Mouse (Mus musculus) cerebellum, adult 2 months (tissue): Measurements from ENCODE around the gene Mybl2. TPM values are rescaled to one million over a fixed set of nuclear protein-coding genes. Genes with fewer than 3 reads are reported as not detected.

Source experiments
- DNase-seq, 2 experiments: peaks; one replicate each; pipeline ENCODE4 v3.0.0; 2021
- H3K27ac ChIP-seq: fragments of 200-500 bp; 2 replicates; pipeline ENCODE4 v1.5.1; 2012; ENCODE audit warnings: low read length, control low read depth, inconsistent platforms; ENCODE audit not compliant: insufficient read depth
- H3K27me3 ChIP-seq: fragments of 200-500 bp; 2 replicates; pipeline ENCODE4 v1.6.1; 2012; ENCODE audit warnings: inconsistent platforms, mild to moderate bottlenecking, low read length, moderate library complexity; ENCODE audit not compliant: control insufficient read depth, insufficient read depth
- H3K4me1 ChIP-seq: fragments of 200-500 bp; 2 replicates; pipeline ENCODE4 v1.6.1; 2011; ENCODE audit warnings: low read length; ENCODE audit not compliant: control insufficient read depth, insufficient read depth
- H3K4me3 ChIP-seq: fragments of 200-500 bp; replicated peaks from 2 replicates; pipeline ENCODE3; 2011; ENCODE audit warnings: mild to moderate bottlenecking, low read depth, low read length, control low read depth; ENCODE audit not compliant: insufficient read depth
- CTCF ChIP-seq: fragments of 200-500 bp; IDR thresholded peaks from 2 replicates; pipeline ENCODE4 v1.5.1; 2011; ENCODE audit warnings: low read depth, mild to moderate bottlenecking, control low read depth, low read length, moderate library complexity, borderline replicate concordance; ENCODE audit not compliant: insufficient read depth
- POLR2A ChIP-seq: fragments of 200-500 bp; IDR thresholded peaks from 2 replicates; pipeline ENCODE4 v1.6.1; 2011; ENCODE audit warnings: low read length, control low read depth, borderline replicate concordance; ENCODE audit not compliant: insufficient read depth
- WGBS: fragments of 180-500 bp; shearing (Covaris S2); methylation state at CpG from one replicate; pipeline ENCODE4 v1.1.7; 2018; 5-methylcytosine and 5-hydroxymethylcytosine counted together
- polyA plus RNA-seq: library from polyadenylated mRNA; depleted of rRNA; stranded (reverse); fragments of >200 nt; gene quantifications from 2 replicates; pipeline ENCODE4 v1.2.3, GENCODE M21; 2012

Gene Mybl2
- polyA plus RNA-seq, 1 experiment, result 1.6 TPM

GRCm38 (mm10) chr2:163061203-163062118 is 7.0 kb downstream of the Mybl2 start:
- TF ChIP-seq CTCF (no peak), POLR2A (no peak)
- Histone ChIP-seq H3K4me1 (no peaks in the 10 kb centered on the region), H3K27ac (no peak overlapping the region), H3K27me3 (no peaks in the 10 kb centered on the region), H3K4me3 (no peak overlapping the region)
- no peak for DNase-seq
- WGBS, result 89% methylated on average over 8 of the region's 8 CpGs

GRCm38 (mm10) chr2:163062119-163062508 is 7.6 kb downstream of the Mybl2 start:
- no peaks in the 10 kb centered on the region for H3K27me3 ChIP-seq
- no peak for DNase-seq
- H3K4me3 ChIP-seq, result no peak overlapping the region
- TF ChIP-seq CTCF, result no peak
- TF ChIP-seq POLR2A, result no peak
- no peak overlapping the region for H3K27ac ChIP-seq
- 82% methylated on average over 6 of the region's 6 CpGs for WGBS
- no peaks in the 10 kb centered on the region for H3K4me1 ChIP-seq

- TF ChIP-seq POLR2A, result no peak
- H3K4me3 ChIP-seq, result no peak overlapping the region
- no peaks in the 10 kb centered on the region for H3K27me3 ChIP-seq
- DNase-seq, result no peak
- H3K27ac ChIP-seq, result no peak overlapping the region
- 86% methylated on average over 6 of the region's 6 CpGs for WGBS
- no peaks in the 10 kb centered on the region for H3K4me1 ChIP-seq
Measured at GRCm38 (mm10) chr2:163066326-163066725, 11.8 kb downstream of the Mybl2 start.

GRCm38 (mm10) chr2:163067233-163067632 is 12.7 kb downstream of the Mybl2 start:
- Histone ChIP-seq H3K27me3 (no peaks in the 10 kb centered on the region), H3K4me3 (no peak overlapping the region), H3K4me1 (no peaks in the 10 kb centered on the region), H3K27ac (no peak overlapping the region)
- 91% methylated on average over 1 of the region's 1 CpGs for WGBS
- TF ChIP-seq POLR2A (no peak), CTCF (no peak)
- no peak for DNase-seq

- Histone ChIP-seq H3K4me3 (no peak overlapping the region), H3K27me3 (no peaks in the 10 kb centered on the region), H3K4me1 (no peaks in the 10 kb centered on the region), H3K27ac (no peak overlapping the region)
- no peak for DNase-seq
- 75% methylated on average over 3 of the region's 3 CpGs for WGBS
- TF ChIP-seq POLR2A, result no peak
Measured at GRCm38 (mm10) chr2:163070213-163070612, 15.7 kb downstream of the Mybl2 start.

- H3K4me1 ChIP-seq, result no peaks in the 10 kb centered on the region
- H3K27ac ChIP-seq, result no peak overlapping the region
- H3K4me3 ChIP-seq, result no peak overlapping the region
- DNase-seq, result no peak
- H3K27me3 ChIP-seq, result no peaks in the 10 kb centered on the region
- WGBS, result 95% methylated on average over 3 of the region's 3 CpGs
- TF ChIP-seq CTCF (no peak), POLR2A (no peak)
Measured at GRCm38 (mm10) chr2:163071590-163071989, 17.1 kb downstream of the Mybl2 start.

GRCm38 (mm10) chr2:163073023-163073757 is 18.7 kb downstream of the Mybl2 start:
- 95% methylated on average over 9 of the region's 9 CpGs for WGBS
- H3K4me3 ChIP-seq, result no peak overlapping the region
- TF ChIP-seq CTCF (no peak), POLR2A (no peak)
- H3K4me1 ChIP-seq, result no peaks in the 10 kb centered on the region
- H3K27me3 ChIP-seq, result no peaks in the 10 kb centered on the region
- DNase-seq, result no peak
- no peak overlapping the region for H3K27ac ChIP-seq

GRCm38 (mm10) chr2:163074006-163074405 is 19.5 kb downstream of the Mybl2 start:
- 83% methylated on average over 7 of the region's 7 CpGs for WGBS
- no peaks in the 10 kb centered on the region for H3K27me3 ChIP-seq
- no peak for DNase-seq
- TF ChIP-seq POLR2A (no peak), CTCF (no peak)
- no peaks in the 10 kb centered on the region for H3K4me1 ChIP-seq
- H3K27ac ChIP-seq, result no peak overlapping the region
- no peak overlapping the region for H3K4me3 ChIP-seq
